Mouse (Mus musculus): Measurements from ENCODE around the gene Ildr1. TPM values are rescaled to one million over a fixed set of nuclear protein-coding genes. Genes with fewer than 3 reads are reported as not detected.

Gene Ildr1
- polyA plus RNA-seq (2014; fragmentation: Nextera tagmentation; extraction: Ambion mirVana): 2.7 and 4.6 TPM in 2 replicates

DNA sequence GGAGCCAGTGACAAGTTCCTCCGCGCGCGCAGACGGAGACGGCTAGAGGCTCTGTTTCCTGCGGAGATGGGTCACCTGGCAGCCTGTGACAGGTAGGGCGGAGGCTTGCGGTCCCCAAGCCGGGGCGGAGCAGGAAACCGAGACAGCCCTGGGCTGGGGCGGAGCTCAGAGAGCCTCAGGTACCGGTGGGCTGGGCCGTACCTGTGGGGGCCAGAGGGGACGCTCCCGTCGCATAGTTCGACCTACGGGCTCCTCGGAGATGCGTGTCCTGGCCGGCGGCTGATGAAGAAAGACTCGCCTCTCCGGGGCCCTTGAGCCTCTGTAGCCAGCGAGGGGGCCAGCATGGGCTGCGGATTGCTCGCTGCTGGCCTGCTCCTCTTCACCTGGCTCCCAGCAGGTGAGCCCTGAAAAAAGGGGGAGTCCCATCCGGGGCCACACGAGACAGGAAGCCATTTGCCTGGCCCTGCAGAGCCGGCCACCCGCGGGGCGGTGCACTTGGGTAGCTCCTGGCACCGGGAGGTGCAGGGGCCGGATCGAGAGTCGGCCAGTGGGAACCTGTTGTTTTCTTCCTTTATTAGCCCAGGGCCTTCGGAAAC is at the start of gene Ildr1:
Gene Ildr1, plus strand, starts transcription at position 161 of the 596 bp plus-strand sequence.
- peak; percentile 79 for ATAC-seq (ENCODE audit: low FRiP score, low TSS enrichment)
- peak within 1 kb of the TSS; percentile 23; the same call in 1 of the 2 replicates for H3K9ac ChIP-seq (ENCODE audit: low read depth, low read length)
- peak within 1 kb of the TSS; percentile 40 for H3K4me3 ChIP-seq (ENCODE audit: low read length)
- H3K27ac ChIP-seq (ENCODE audit: low read depth, low read length): no peak within 1 kb of the TSS
- WGBS: 2% methylated on average over 36 of the region's 40 CpGs
- no peaks in the 10 kb centered on the region for H3K36me3 ChIP-seq (ENCODE audit: control insufficient read depth, insufficient read depth, low read length)
- H3K9me3 ChIP-seq (ENCODE audit: control insufficient read depth, low read length): no peaks in the 10 kb centered on the region
- 0 out of 2 replicates have a peak, but pooled peaks cover 3% of the 10 kb centered on the region for H3K4me1 ChIP-seq (ENCODE audit: control insufficient read depth, insufficient read depth, low read length)
- H3K27me3 ChIP-seq (ENCODE audit: control insufficient read depth, insufficient read depth, low read length): peaks cover 12% of the 10 kb centered on the region
- peak within 1 kb of the TSS; percentile 75 for H3K4me2 ChIP-seq (replicated peaks; ENCODE audit: low read depth, low read length)

DNA sequence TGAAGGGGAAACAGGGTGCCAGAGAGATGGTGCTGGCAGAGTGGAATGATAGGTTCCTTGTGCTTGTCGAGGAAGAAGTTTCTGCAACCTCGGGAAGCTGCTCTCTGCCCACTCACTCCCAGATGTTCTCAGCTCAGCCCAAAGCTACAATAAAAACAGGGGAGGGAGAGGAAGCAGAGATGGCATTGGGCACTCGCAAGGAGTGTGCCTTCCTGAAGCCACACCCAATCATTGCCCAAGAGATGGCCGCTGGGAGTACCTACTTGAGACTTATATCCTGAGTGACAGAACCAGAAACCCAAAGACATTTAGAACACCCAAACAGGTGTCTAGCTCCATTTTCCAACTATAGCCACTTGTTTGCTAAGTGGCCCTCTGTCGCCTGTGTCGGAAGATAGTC is 48.7 kb upstream of the Ildr1 start:
- Histone ChIP-seq H3K36me3 (ENCODE audit: control insufficient read depth, insufficient read depth, low read length) (no peaks in the 10 kb centered on the region), H3K27me3 (ENCODE audit: control insufficient read depth, insufficient read depth, low read length) (no peaks in the 10 kb centered on the region), H3K9ac (ENCODE audit: low read depth, low read length) (no peak overlapping the region), H3K27ac (ENCODE audit: low read depth, low read length) (no peak overlapping the region), H3K4me1 (ENCODE audit: control insufficient read depth, insufficient read depth, low read length) (no peaks in the 10 kb centered on the region), H3K4me3 (ENCODE audit: low read length) (no peak overlapping the region), H3K9me3 (ENCODE audit: control insufficient read depth, low read length) (no peaks in the 10 kb centered on the region), H3K4me2 (replicated peaks; ENCODE audit: low read depth, low read length) (no peak overlapping the region)
- ATAC-seq (ENCODE audit: low FRiP score, low TSS enrichment): no peak
- WGBS: 78% methylated on average over 6 of the region's 6 CpGs

DNA sequence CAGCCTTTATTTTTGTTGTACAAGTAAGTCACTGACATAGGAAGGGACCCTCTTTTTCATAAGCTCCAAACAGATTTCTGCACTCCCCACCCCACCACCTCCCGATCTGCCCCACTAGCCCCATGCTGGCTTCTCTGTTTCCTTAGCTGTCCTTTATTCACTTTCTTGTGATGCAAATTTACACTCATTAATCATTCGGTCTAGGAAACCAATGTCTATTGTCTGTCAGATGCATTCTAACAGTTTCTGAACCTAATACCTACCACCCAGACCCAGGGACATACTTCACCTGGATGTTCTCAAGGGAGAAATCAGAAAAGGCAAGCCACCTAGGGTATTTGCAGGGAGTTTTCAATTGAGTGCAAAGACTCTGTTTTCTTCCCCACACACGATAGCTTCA is 44.5 kb upstream of the Ildr1 start:
- Histone ChIP-seq H3K4me3 (ENCODE audit: low read length) (no peak overlapping the region), H3K27ac (ENCODE audit: low read depth, low read length) (no peak overlapping the region), H3K36me3 (ENCODE audit: control insufficient read depth, insufficient read depth, low read length) (no peaks in the 10 kb centered on the region), H3K9me3 (ENCODE audit: control insufficient read depth, low read length) (no peaks in the 10 kb centered on the region), H3K27me3 (ENCODE audit: control insufficient read depth, insufficient read depth, low read length) (no peaks in the 10 kb centered on the region), H3K4me2 (replicated peaks; ENCODE audit: low read depth, low read length) (no peak overlapping the region), H3K4me1 (ENCODE audit: control insufficient read depth, insufficient read depth, low read length) (no peaks in the 10 kb centered on the region), H3K9ac (ENCODE audit: low read depth, low read length) (no peak overlapping the region)
- WGBS: 46% methylated on average over 3 of the region's 3 CpGs
- no peak for ATAC-seq (ENCODE audit: low FRiP score, low TSS enrichment)

DNA sequence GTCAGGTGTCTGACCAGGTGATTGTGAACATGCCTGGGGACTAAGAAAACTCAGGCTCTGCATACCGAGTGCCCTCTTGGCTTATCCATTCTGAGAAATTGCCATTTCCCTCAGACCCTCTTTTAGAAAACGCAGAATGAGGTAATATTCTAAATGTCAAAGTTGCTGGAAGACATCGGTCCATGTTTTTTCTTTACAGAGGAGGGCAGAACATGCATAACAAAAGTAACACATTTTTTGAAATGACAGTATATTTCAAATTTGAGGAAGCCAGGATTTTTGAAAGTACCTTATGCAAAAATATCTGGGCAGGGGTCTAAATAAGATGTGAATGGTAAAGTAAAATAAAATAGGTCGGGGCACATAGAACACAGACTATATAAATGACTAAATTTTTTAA is 43.3 kb upstream of the Ildr1 start:
- 87% methylated on average over 4 of the region's 4 CpGs for WGBS
- ATAC-seq (ENCODE audit: low FRiP score, low TSS enrichment): no peak
- Histone ChIP-seq H3K9ac (ENCODE audit: low read depth, low read length) (no peak overlapping the region), H3K4me2 (replicated peaks; ENCODE audit: low read depth, low read length) (no peak overlapping the region), H3K27me3 (ENCODE audit: control insufficient read depth, insufficient read depth, low read length) (no peaks in the 10 kb centered on the region), H3K4me1 (ENCODE audit: control insufficient read depth, insufficient read depth, low read length) (no peaks in the 10 kb centered on the region), H3K27ac (ENCODE audit: low read depth, low read length) (no peak overlapping the region), H3K4me3 (ENCODE audit: low read length) (no peak overlapping the region), H3K36me3 (ENCODE audit: control insufficient read depth, insufficient read depth, low read length) (no peaks in the 10 kb centered on the region), H3K9me3 (ENCODE audit: control insufficient read depth, low read length) (no peaks in the 10 kb centered on the region)

DNA sequence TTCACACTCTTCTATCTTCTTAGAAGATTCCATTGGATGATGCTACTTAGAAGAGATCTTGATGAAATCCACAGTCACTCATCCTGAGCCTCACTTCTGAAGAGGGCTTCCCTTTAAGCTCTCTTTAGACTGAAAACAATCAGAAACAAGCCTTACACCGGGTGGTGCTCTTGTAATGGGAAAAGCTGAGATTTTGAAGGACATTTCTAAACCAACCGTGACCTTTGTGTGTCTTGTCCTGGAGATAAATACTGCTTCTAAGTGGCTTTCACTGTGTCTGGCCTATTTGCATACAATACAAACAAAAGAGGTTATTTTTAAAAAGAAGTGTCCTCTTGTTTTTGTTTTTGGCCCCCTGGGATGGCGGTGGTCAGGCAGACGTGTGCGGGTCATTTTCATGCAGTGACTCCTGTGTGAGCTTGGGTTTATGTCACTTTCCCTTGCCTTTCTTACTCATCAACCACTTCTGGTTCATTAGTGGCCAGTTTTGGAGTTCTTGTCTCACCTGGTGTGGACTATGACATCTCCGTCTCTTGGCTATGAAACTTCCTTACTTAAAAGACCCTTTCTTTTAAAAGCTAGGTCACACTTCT is 42.5 kb upstream of the Ildr1 start:
- no peak overlapping the region for H3K27ac ChIP-seq (ENCODE audit: low read depth, low read length)
- H3K9ac ChIP-seq (ENCODE audit: low read depth, low read length): no peak overlapping the region

DNA sequence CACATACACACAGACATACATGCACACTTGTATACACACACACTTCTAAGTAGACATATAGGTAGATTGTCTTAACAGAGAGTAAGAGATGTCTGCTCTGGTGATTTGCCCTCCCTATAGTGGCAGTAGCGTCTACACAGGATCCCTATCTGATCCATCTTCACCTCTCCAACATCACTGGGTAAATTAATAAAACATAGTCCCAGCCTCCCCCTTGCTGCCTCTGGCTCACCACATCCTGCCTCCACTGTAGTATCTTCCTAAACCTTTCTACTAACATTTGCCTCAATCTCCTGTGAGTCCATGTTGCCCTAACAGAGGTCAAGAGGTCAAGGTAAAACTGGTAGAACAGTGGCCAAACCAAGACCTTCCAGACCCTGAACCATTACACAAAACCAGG is 38.6 kb upstream of the Ildr1 start:
- 96% methylated on average over 1 of the region's 1 CpGs for WGBS
- Histone ChIP-seq H3K9me3 (ENCODE audit: control insufficient read depth, low read length) (peaks cover 2% of the 10 kb centered on the region; the same call in 1 of the 2 replicates), H3K27ac (ENCODE audit: low read depth, low read length) (no peak overlapping the region), H3K4me2 (replicated peaks; ENCODE audit: low read depth, low read length) (no peak overlapping the region), H3K4me3 (ENCODE audit: low read length) (no peak overlapping the region), H3K27me3 (ENCODE audit: control insufficient read depth, insufficient read depth, low read length) (no peaks in the 10 kb centered on the region), H3K9ac (ENCODE audit: low read depth, low read length) (no peak overlapping the region), H3K36me3 (ENCODE audit: control insufficient read depth, insufficient read depth, low read length) (no peaks in the 10 kb centered on the region), H3K4me1 (ENCODE audit: control insufficient read depth, insufficient read depth, low read length) (no peaks in the 10 kb centered on the region)
- ATAC-seq (ENCODE audit: low FRiP score, low TSS enrichment): no peak

More for the DNA sequence above, 42.5 kb upstream of the Ildr1 start:
- 78% methylated on average over 6 of the region's 6 CpGs for WGBS
- Histone ChIP-seq H3K4me2 (replicated peaks; ENCODE audit: low read depth, low read length) (no peak overlapping the region), H3K4me3 (ENCODE audit: low read length) (no peak overlapping the region), H3K36me3 (ENCODE audit: control insufficient read depth, insufficient read depth, low read length) (no peaks in the 10 kb centered on the region), H3K4me1 (ENCODE audit: control insufficient read depth, insufficient read depth, low read length) (no peaks in the 10 kb centered on the region), H3K9me3 (ENCODE audit: control insufficient read depth, low read length) (no peaks in the 10 kb centered on the region), H3K27me3 (ENCODE audit: control insufficient read depth, insufficient read depth, low read length) (no peaks in the 10 kb centered on the region)
- ATAC-seq (ENCODE audit: low FRiP score, low TSS enrichment): no peak

DNA sequence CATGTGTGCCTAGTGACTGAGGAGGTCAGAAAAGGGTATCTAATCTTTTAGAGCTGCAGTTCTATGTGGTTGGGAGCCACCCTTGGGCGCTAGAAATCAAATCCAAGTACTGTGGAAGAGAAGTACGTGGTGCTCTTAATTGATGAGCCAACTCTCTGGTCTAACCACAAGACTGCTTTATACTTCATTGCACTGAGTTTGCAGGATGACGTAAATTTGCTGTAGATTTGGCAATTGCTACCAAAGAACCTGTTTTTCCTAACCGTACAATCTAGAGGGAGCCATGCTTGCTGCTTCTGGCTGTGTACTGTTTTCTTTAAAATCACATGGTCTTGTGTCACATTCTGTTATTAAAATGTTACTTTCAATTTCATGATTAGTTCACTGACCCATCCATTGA is 37.9 kb upstream of the Ildr1 start:
- no peak overlapping the region for H3K4me3 ChIP-seq (ENCODE audit: low read length)
- H3K27me3 ChIP-seq (ENCODE audit: control insufficient read depth, insufficient read depth, low read length): no peaks in the 10 kb centered on the region
- H3K9ac ChIP-seq (ENCODE audit: low read depth, low read length): no peak overlapping the region
- no peak overlapping the region for H3K27ac ChIP-seq (ENCODE audit: low read depth, low read length)
- H3K9me3 ChIP-seq (ENCODE audit: control insufficient read depth, low read length): peaks cover 2% of the 10 kb centered on the region; the same call in 1 of the 2 replicates
- WGBS: 76% methylated on average over 4 of the region's 4 CpGs
- H3K4me1 ChIP-seq (ENCODE audit: control insufficient read depth, insufficient read depth, low read length): no peaks in the 10 kb centered on the region
- H3K36me3 ChIP-seq (ENCODE audit: control insufficient read depth, insufficient read depth, low read length): no peaks in the 10 kb centered on the region
- no peak for ATAC-seq (ENCODE audit: low FRiP score, low TSS enrichment)
- no peak overlapping the region for H3K4me2 ChIP-seq (replicated peaks; ENCODE audit: low read depth, low read length)

DNA sequence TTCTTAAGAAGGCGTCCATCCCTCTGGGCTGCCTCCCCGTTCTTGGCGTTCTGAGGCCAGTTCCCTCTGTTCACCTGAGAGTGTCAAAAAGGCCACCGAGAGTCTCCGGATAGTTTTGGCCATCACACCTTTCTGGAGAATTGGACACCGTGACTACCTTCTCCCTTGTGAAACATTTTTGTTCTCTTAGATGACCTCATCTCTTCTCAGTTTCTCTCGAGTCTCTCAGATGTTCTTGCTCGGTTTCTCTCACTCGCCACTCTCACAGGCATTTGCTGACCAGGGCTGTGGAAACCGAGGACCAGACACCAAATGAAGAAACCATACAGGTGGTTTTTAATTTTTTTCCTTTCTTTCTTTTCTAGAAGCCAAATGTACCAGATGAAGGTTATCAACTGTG is 32.4 kb upstream of the Ildr1 start:
- Histone ChIP-seq H3K4me1 (ENCODE audit: control insufficient read depth, insufficient read depth, low read length) (no peaks in the 10 kb centered on the region), H3K4me3 (ENCODE audit: low read length) (no peak overlapping the region), H3K9ac (ENCODE audit: low read depth, low read length) (no peak overlapping the region), H3K9me3 (ENCODE audit: control insufficient read depth, low read length) (peaks cover 2% of the 10 kb centered on the region; the same call in 1 of the 2 replicates), H3K36me3 (ENCODE audit: control insufficient read depth, insufficient read depth, low read length) (no peaks in the 10 kb centered on the region), H3K27ac (ENCODE audit: low read depth, low read length) (no peak overlapping the region), H3K27me3 (ENCODE audit: control insufficient read depth, insufficient read depth, low read length) (no peaks in the 10 kb centered on the region), H3K4me2 (replicated peaks; ENCODE audit: low read depth, low read length) (no peak overlapping the region)
- 82% methylated on average over 10 of the region's 10 CpGs for WGBS
- ATAC-seq (ENCODE audit: low FRiP score, low TSS enrichment): no peak

DNA sequence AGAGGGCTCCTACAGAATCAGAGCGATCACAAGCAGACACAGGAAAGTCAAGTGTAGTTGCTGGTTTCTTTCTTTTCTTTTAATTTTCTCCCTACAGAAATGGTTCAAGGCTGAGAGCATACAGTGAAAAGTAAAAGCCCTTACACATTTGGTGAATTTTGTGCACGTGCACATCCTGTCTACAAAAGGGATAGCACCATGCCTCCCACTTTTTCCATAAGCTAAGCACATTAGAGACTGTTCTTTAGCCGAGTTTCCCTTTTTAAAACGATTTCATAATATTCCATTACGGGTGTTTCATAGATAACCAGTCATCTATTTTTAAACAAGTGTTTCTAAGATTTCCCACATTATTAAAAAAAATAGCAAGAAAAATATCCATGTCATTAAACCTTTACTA is 30.3 kb upstream of the Ildr1 start:
- ATAC-seq (ENCODE audit: low FRiP score, low TSS enrichment): no peak

More for the DNA sequence above, 30.3 kb upstream of the Ildr1 start:
- H3K27me3 ChIP-seq (ENCODE audit: control insufficient read depth, insufficient read depth, low read length): no peaks in the 10 kb centered on the region
- no peak overlapping the region for H3K4me2 ChIP-seq (replicated peaks; ENCODE audit: low read depth, low read length)
- no peak overlapping the region for H3K4me3 ChIP-seq (ENCODE audit: low read length)
- no peaks in the 10 kb centered on the region for H3K4me1 ChIP-seq (ENCODE audit: control insufficient read depth, insufficient read depth, low read length)
- H3K9ac ChIP-seq (ENCODE audit: low read depth, low read length): no peak overlapping the region
- H3K27ac ChIP-seq (ENCODE audit: low read depth, low read length): no peak overlapping the region
- H3K9me3 ChIP-seq (ENCODE audit: control insufficient read depth, low read length): no peaks in the 10 kb centered on the region
- no peaks in the 10 kb centered on the region for H3K36me3 ChIP-seq (ENCODE audit: control insufficient read depth, insufficient read depth, low read length)
- WGBS: 91% methylated on average over 5 of the region's 5 CpGs
